ENCODE assay signal across 31 mouse cellular contexts in genomic region chr19:34678428-34678827, GRCm38 (mm10). TPM values are rescaled to one million over a fixed set of nuclear protein-coding genes. Genes with fewer than 3 reads are reported as not detected.
DNase-seq lines count a peak whose midpoint lies in the region; ATAC-seq and TF ChIP-seq lines count a peak whose summit lies in the region.
"Had no signal": no experiment of that assay in that cellular context is flagged by ENCODE, and none has a peak within 500 bp of the region (broad histone marks: within the 10 kb centered on the region; RNA-seq: fewer than 3 reads in every experiment).

No protein-coding gene starts in this region.

- peaks cover 14% of the 10 kb centered on the region for H3K4me1 ChIP-seq in heart, embryonic 13.5 days
- H3K4me1 ChIP-seq in megakaryocyte, embryonic 14.5 days, result peaks cover 70% of the 10 kb centered on the region
- H3K4me1 ChIP-seq in forebrain, postnatal 0 days (ENCODE audit: insufficient read depth), result no peaks in the 10 kb centered on the region
- H3K4me1 ChIP-seq: embryonic facial prominence, embryonic 10.5 days; embryonic facial prominence, embryonic 15.5 days; forebrain, embryonic 12.5 days; kidney, embryonic 15.5 days; limb, embryonic 13.5 days; liver, embryonic 13.5 days; stomach, embryonic 15.5 days had no signal

- POLR2A ChIA-PET in Patski (lab: Charles Lee), result no interaction called here

- H3K9ac ChIP-seq in heart, embryonic 13.5 days, result 0 out of 2 replicates have a peak overlapping the region, but pooled peaks have one; percentile 24
- no peak overlapping the region for H3K9ac ChIP-seq in forebrain, postnatal 0 days
- H3K9ac ChIP-seq: embryonic facial prominence, embryonic 15.5 days; forebrain, embryonic 12.5 days; kidney, embryonic 15.5 days; limb, embryonic 13.5 days; liver, embryonic 13.5 days; stomach, embryonic 15.5 days had no signal

- no peaks in the 10 kb centered on the region for H3K9me3 ChIP-seq in heart, embryonic 13.5 days
- no peaks in the 10 kb centered on the region for H3K9me3 ChIP-seq in megakaryocyte, embryonic 14.5 days
- no peaks in the 10 kb centered on the region for H3K9me3 ChIP-seq in forebrain, postnatal 0 days (ENCODE audit: low read length)
- H3K9me3 ChIP-seq: embryonic facial prominence, embryonic 10.5 days; embryonic facial prominence, embryonic 15.5 days; forebrain, embryonic 12.5 days; G1E; kidney, embryonic 15.5 days; limb, embryonic 13.5 days; liver, embryonic 13.5 days; stomach, embryonic 15.5 days had no signal

- no peak for TF ChIP-seq CTCF in Patski (IDR thresholded peaks at IDR 0.05)
- TF ChIP-seq CTCF in forebrain, postnatal 0 days (IDR thresholded peaks at IDR 0.05; ENCODE audit: low read depth), result no peak

- WGBS in heart, embryonic 13.5 days, result 40% methylated on average over 4 of the region's 4 CpGs
- 96% methylated on average over 4 of the region's 4 CpGs for WGBS in forebrain, postnatal 0 days

- H3K27ac ChIP-seq in heart, embryonic 13.5 days (replicated peaks), result no peak overlapping the region
- H3K27ac ChIP-seq in forebrain, postnatal 0 days (ENCODE audit: low read depth, low read length), result no peak overlapping the region
- H3K27ac ChIP-seq: embryonic facial prominence, embryonic 10.5 days; embryonic facial prominence, embryonic 15.5 days; forebrain, embryonic 12.5 days; kidney, embryonic 15.5 days; left cerebral cortex, adult 2 months; limb, embryonic 13.5 days; liver, embryonic 13.5 days; macrophage; stomach, embryonic 15.5 days had no signal

- no peak for DNase-seq in heart, adult 9 months (ENCODE audit: low spot score in 2 of 2)
- DNase-seq in Patski (ENCODE audit: low read depth, low spot score), result no peak
- DNase-seq in natural killer cell, adult 2 months (ENCODE audit: low spot score in 2 of 2), result peak; percentile 21 to 52
- DNase-seq in forebrain, postnatal 0 days, result no peak
- DNase-seq in urinary bladder, postnatal 36 days (ENCODE audit: low spot score in 2 of 2), result no peak
- DNase-seq: adrenal gland, postnatal 25 days; cerebellum, adult 18-20 months; cerebellum, postnatal 10 days; gastrocnemius, postnatal 14 days; kidney, adult 18-20 months; kidney, postnatal 25 days; liver, embryonic 13.5 days; lung, adult 18-20 months; right cerebral cortex, postnatal 25 days had no signal

- H3K36me3 ChIP-seq in heart, embryonic 13.5 days, result peaks cover 11% of the 10 kb centered on the region; the same call in 1 of the 2 replicates
- no peaks in the 10 kb centered on the region for H3K36me3 ChIP-seq in megakaryocyte, embryonic 14.5 days (replicated peaks; ENCODE audit: low read length)
- no peaks in the 10 kb centered on the region for H3K36me3 ChIP-seq in forebrain, postnatal 0 days (ENCODE audit: insufficient read depth)
- H3K36me3 ChIP-seq: embryonic facial prominence, embryonic 10.5 days; embryonic facial prominence, embryonic 15.5 days; forebrain, embryonic 12.5 days; G1E; kidney, embryonic 15.5 days; limb, embryonic 13.5 days; liver, embryonic 13.5 days; stomach, embryonic 15.5 days had no signal

- H3K27me3 ChIP-seq in heart, embryonic 13.5 days (replicated peaks), result no peaks in the 10 kb centered on the region
- H3K27me3 ChIP-seq in megakaryocyte, embryonic 14.5 days (replicated peaks), result no peaks in the 10 kb centered on the region
- H3K27me3 ChIP-seq in Patski, result peaks cover under 1% of the 10 kb centered on the region
- H3K27me3 ChIP-seq in forebrain, postnatal 0 days (ENCODE audit: insufficient read depth, low read length), result no peaks in the 10 kb centered on the region
- H3K27me3 ChIP-seq: embryonic facial prominence, embryonic 15.5 days; forebrain, embryonic 12.5 days; kidney, embryonic 15.5 days; limb, embryonic 13.5 days; liver, embryonic 13.5 days; stomach, embryonic 15.5 days had no signal

- in situ Hi-C loops in Patski (cut with MboI; ENCODE audit: low pct_unique_long_range_greater_than_20kb), result no loop called here

- no peak overlapping the region for H3K4me3 ChIP-seq in heart, embryonic 13.5 days
- H3K4me3 ChIP-seq in megakaryocyte, embryonic 14.5 days (replicated peaks), result peak overlapping the region; percentile 62
- no peak overlapping the region for H3K4me3 ChIP-seq in forebrain, postnatal 0 days (ENCODE audit: low read depth, low read length)
- H3K4me3 ChIP-seq: embryonic facial prominence, embryonic 10.5 days; embryonic facial prominence, embryonic 15.5 days; forebrain, embryonic 12.5 days; kidney, embryonic 15.5 days; left cerebral cortex, adult 2 months; limb, embryonic 13.5 days; liver, embryonic 13.5 days; stomach, embryonic 15.5 days had no signal

- H3K4me2 ChIP-seq in heart, embryonic 13.5 days, result no peak overlapping the region
- no peak overlapping the region for H3K4me2 ChIP-seq in forebrain, postnatal 0 days (ENCODE audit: low read depth)
- H3K4me2 ChIP-seq: embryonic facial prominence, embryonic 15.5 days; forebrain, embryonic 12.5 days; kidney, embryonic 15.5 days; limb, embryonic 13.5 days; liver, embryonic 13.5 days; midbrain, embryonic 11.5 days; stomach, embryonic 15.5 days had no signal

- ATAC-seq in heart, embryonic 13.5 days (ENCODE audit: extremely low read depth, insufficient number of reproducible peaks, low FRiP score, low TSS enrichment), result no peak
- ATAC-seq in megakaryocyte, adult 5-6 weeks (ENCODE audit: poor library complexity, severe bottlenecking), result no peak
- ATAC-seq in Patski, result peak; percentile 54
- ATAC-seq in forebrain, postnatal 0 days, result no peak
- ATAC-seq: hindbrain, embryonic 16.5 days; lung, postnatal 0 days; midbrain, embryonic 16.5 days had no signal

- CTCF ChIA-PET in Patski (lab: Charles Lee), result no interaction called here

RNA-seq across cellular contexts. Expression of gene Ifit1, which starts 37.8 kb away (rescaled TPM):
- 0.88 and 1.3 TPM in 2 replicates for polyA plus RNA-seq in heart, embryonic 13.5 days (2015; fragmentation: Nextera tagmentation; extraction: Ambion mirVana)
- polyA plus RNA-seq in megakaryocyte, embryonic 14.5 days (2012; ENCODE audit: insufficient read depth, low replicate concordance), result 1.2 TPM in 1 of 2 replicates, not detected in the other
- total RNA-seq in megakaryocyte, adult 5-6 weeks (2015), result 7.5 and 13.0 TPM in 2 replicates
- 8.7 and 10.6 TPM in 2 replicates for total RNA-seq in megakaryocyte, adult 5-6 weeks (2017)
- polyA plus RNA-seq in Patski (2021), result 2.3 TPM
- total RNA-seq in forebrain, postnatal 0 days (2014; rRNA removed), result 1.7 and 2.0 TPM in 2 replicates
- 0.83 and 0.88 TPM in 2 replicates for polyA plus RNA-seq in forebrain, postnatal 0 days (2015; fragmentation: Nextera tagmentation; extraction: Ambion mirVana)
- total RNA-seq: layer of hippocampus, postnatal 14 days had no signal
- polyA plus RNA-seq: G1E had no signal

RNA-seq across cellular contexts. Expression of gene Ifit1bl2, which starts 37.9 kb away (rescaled TPM):
- 0.72 and 0.98 TPM in 2 replicates for polyA plus RNA-seq in heart, embryonic 13.5 days (2015; fragmentation: Nextera tagmentation; extraction: Ambion mirVana)
- polyA plus RNA-seq in megakaryocyte, embryonic 14.5 days (2012; ENCODE audit: insufficient read depth, low replicate concordance), result 0.30 TPM in 1 of 2 replicates, not detected in the other
- 3.8 and 4.2 TPM in 2 replicates for total RNA-seq in megakaryocyte, adult 5-6 weeks (2015)
- 6.7 and 8.1 TPM in 2 replicates for total RNA-seq in megakaryocyte, adult 5-6 weeks (2017)
- polyA plus RNA-seq in Patski (2021), result 0.24 TPM
- total RNA-seq in forebrain, postnatal 0 days (2014; rRNA removed), result 0.52 and 0.69 TPM in 2 replicates
- polyA plus RNA-seq in forebrain, postnatal 0 days (2015; fragmentation: Nextera tagmentation; extraction: Ambion mirVana), result 0.16 and 0.18 TPM in 2 replicates
- polyA plus RNA-seq: forebrain, embryonic 12.5 days; G1E had no signal

Comparison
In these comparisons a context has a peak if more than half of its experiments do, and no peak if none do; other contexts are left out.
1. DNase-seq: peak in natural killer cell, adult 2 months (2 of 2); none in heart, adult 9 months (0 of 2), Patski (single experiment), forebrain, postnatal 0 days (single experiment) and urinary bladder, postnatal 36 days (0 of 2).